Mouse (Mus musculus): ENCODE results near the gene Ptgdr2.
A peak's percentile ranks its signal among the peaks of the same experiment; 100 is the strongest.

Gene Ptgdr2

GRCm38 (mm10) chr19:10975187-10975586, 38.2 kb downstream of the Ptgdr2 start:
- no peak for DNase-seq (ENCODE audit: low spot score)

DNA sequence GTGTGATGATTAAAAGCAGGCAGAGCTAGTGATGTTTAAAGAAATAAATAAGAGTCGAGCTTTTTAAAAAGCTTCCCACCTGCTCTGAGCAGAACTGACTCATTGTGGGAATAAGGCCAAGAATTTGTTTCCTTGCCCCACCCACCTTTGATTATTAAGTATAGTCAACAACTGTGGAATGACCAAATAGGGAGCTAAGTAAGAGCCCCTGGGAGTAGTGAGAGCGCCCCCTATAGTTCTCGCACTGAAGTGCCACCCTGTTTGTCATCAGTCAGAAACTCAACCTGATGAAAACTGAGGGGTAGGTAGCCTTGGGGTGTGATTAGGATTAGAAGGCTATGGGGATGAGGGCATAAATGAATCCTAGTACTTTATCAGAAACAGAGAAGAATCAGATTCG, 39.4 kb downstream of the Ptgdr2 start:
- DNase-seq (ENCODE audit: low spot score) = no peak

- peak; percentile 63 for DNase-seq (ENCODE audit: low spot score)
Observed at GRCm38 (mm10) chr19:10979184-10980168, 42.5 kb downstream of the Ptgdr2 start.

GRCm38 (mm10) chr19:10980210-10980609, 43.2 kb downstream of the Ptgdr2 start:
- no peak for DNase-seq (ENCODE audit: low spot score)

DNA sequence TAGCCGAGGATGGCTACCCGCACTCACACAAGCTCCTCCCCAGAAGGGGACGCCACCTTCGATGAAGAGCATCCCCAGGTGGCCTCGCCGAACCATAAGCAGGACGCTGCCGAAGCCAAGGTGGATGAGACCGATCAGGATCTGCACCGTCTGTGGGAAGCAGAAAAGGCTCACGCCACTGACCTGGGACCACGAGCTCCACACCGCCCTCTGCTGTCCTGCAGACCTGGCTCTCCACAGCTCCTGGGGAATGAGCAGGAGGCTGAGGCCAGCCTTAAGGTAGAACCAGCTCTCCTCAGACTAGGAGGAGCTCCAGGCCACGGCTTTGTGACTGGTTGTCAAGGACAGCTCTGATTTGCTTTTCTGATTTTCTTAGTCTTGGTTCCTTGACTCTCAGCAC, 46.2 kb downstream of the Ptgdr2 start:
- DNase-seq (ENCODE audit: low spot score) = no peak

GRCm38 (mm10) chr19:10984551-10984950, 47.6 kb downstream of the Ptgdr2 start:
- DNase-seq (ENCODE audit: low spot score) = no peak

DNA sequence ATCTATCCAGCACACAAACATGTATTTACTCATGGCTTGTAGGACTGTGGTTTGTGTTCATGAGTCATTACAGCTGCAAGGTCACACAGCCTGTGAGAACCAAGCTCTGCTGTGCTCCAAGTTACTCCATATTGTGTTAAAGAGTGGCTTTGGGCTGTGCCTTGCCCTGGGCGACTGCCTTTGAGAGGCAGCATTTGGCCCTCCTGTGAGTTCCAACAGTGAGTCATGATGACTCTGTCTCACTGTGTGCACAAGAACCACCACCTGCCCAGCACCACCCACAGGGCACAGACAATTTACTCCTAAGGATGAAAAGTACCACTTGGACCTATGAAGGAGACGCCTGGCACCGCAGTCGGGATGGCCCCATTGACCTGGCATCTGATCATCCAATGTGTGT, 48.9 kb downstream of the Ptgdr2 start:
- DNase-seq (ENCODE audit: low spot score) = no peak

DNA sequence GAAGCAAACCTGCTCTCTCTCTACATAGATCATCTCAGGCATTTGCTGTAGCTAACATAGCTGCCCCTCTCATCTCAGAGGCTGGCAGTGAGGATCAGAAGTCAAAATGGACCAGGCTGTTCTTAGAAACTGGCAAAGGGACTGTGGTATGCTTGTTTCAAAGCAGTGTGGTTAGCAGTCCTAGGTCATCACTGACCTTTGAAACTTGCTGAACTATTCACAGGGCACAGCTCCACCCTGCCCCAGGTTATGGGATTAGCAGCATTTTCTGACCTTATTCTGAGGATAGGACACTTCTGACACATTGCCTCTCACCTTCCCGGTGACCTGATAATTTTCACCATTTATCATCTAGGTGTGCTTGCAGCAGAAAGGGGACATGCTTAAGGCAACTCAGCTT, 51.6 kb downstream of the Ptgdr2 start:
- DNase-seq (ENCODE audit: low spot score) = no peak

DNA sequence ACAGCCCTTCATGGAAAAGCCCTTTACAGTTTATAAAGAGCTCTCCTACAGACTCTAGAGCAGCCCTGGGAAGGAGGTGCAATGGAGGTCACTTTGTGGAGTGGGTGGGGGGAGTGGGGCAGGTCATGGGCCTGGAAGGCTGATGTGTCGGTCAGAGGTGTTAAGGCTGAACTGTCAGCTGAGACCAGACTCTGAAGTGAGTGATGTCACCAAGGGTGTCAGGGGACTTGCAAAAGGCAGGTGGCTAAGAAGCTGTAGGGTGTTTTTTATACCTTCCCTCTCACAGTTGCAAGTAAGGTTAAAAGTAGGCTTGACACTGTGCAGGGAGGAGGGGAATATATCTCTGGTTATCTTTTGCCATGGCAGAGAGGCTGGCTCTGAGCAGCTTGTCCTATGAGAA, 53.8 kb downstream of the Ptgdr2 start:
- no peak for DNase-seq (ENCODE audit: low spot score)

DNA sequence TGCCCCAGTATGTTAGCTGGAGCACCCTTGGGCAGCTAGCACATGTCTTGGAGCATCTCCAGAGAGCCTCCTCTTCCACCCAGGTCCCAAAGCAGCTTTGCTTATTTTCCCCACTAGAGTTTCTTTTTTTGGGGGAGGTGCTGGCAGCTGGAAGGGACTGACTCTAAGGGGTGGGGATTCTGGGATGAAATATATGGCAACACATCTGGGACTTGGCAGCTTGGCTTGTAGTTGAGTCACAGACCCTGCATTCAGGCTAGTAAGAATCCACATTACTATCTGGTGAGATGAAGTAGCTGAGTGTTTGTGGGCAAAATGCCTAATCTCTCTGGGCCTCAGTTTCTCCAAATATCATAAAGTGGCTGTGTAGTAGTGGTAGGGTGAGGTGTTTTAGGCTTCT, 55.0 kb downstream of the Ptgdr2 start:
- no peak for DNase-seq (ENCODE audit: low spot score)

Measured in ovary, postnatal 14 days (tissue).